Mouse (Mus musculus): Measurements from ENCODE around the gene Nrxn3.

- TF ChIP-seq POLR2A (IDR thresholded peaks at IDR 0.05; ENCODE audit: borderline replicate concordance, control insufficient read depth, low read depth, low read length) (no peak), CTCF (IDR thresholded peaks at IDR 0.05; ENCODE audit: control insufficient read depth, insufficient read depth, low read length) (no peak)
These were observed 94.2 kb downstream of the Nrxn3 start for GRCm38 (mm10) chr12:88816865-88817264.
